Mouse (Mus musculus): Measurements from ENCODE around the gene Agr3. TPM values are rescaled to one million over a fixed set of nuclear protein-coding genes. Genes with fewer than 3 reads are reported as not detected.

Agr3 gene
- polyA plus RNA-seq, 1 experiment from 2014 or later, result not detected

Other genes with a start within 250 kb of the Agr3 start
- not detected in 2 replicates for gene Agr2, start 67.3 kb downstream of the Agr3 start, polyA plus RNA-seq (2015; fragmentation: Nextera tagmentation; extraction: Ambion mirVana)
- gene Tspan13, start 116.9 kb downstream of the Agr3 start, polyA plus RNA-seq (2015; fragmentation: Nextera tagmentation; extraction: Ambion mirVana), result 295 and 340 TPM in 2 replicates
- gene Ankmy2, start 231.5 kb downstream of the Agr3 start, polyA plus RNA-seq (2015; fragmentation: Nextera tagmentation; extraction: Ambion mirVana), result 64.4 and 64.7 TPM in 2 replicates
- 542 and 586 TPM in 2 replicates for gene Bzw2, start 232.5 kb downstream of the Agr3 start, polyA plus RNA-seq (2015; fragmentation: Nextera tagmentation; extraction: Ambion mirVana)

Data from forebrain, embryonic 16.5 days (tissue).